Mouse (Mus musculus) frontal cortex, postnatal 25 days (tissue): ENCODE data around the gene Gpc2.
A peak's percentile ranks its signal among the peaks of the same experiment; 100 is the strongest.

Experiments
- DNase-seq, 2 experiments: peaks; one replicate each; pipeline ENCODE4 v3.0.0; 2022; ENCODE audit warnings: low spot score in 2 of 2

The Gpc2 gene

DNA sequence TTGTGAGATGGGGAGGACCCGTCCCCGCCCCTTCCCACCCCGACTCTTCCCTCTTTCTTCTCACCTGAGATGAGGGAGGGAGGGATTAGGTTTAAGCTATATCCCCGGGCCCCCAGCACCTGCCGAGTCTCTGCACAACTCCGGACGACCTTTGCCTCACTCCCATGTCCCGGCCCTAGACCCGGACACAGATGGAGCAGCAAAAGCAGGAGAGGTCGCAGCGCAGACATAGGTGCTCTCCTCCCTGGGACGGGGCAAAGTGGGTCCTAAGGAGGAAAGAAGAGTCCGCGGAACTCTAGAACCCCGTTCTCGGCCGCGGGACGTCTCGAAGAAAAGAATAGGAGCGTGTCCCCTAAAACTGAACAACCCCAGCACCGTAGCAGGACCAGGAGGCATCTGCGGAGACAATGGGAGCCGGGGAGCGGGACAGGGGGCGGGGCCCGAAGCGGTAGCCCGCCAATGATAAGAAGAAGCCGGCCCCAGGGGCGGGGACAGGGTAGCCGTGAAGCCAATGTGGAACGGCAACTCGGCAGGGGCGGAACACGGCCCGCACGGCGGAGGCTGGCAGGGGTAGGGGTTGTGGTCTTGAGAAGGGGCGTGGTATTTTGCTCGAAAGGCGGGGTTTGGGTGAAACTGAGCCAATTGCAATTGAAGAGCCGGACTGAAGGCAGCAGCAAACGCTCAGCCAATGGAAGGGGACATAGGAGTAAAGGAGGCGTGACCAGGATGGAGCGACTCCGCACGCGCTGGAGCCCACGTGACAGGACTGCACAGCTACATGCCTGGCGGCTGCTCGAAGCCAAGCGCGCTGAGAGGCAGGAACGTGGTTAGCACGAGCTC, at the start of gene Gpc2, which contains the start of the genes Gm43720 and Stag3:
Gpc2 (minus strand) TSS at position 421 of the 840 bp plus-strand sequence.
Gm43720 (minus strand) TSS at position 374 of the 840 bp plus-strand sequence.
Stag3 (plus strand) TSS at position 656 of the 840 bp plus-strand sequence.
- peak in 1 of 2 experiments; percentile 54 for DNase-seq

DNA sequence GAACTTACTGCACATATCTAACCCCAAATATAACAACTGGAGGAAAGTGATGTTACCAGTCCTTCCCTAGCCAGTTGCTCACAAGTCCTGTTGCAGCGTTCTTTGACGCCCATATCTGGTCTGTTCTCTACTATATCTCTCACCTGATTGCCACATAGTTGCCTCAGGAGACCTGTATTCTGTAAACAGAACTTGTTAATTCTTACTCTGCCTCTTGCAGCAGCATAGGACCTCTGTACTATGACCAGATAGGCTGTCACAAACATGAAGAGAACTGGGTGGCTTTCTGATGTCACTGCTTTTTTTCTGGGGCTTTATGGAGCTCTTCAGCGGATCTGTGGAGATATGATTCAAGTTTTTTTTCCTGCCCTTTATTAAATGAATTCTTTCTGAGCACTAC, 33.0 kb upstream of the Gpc2 start:
- DNase-seq = no peak

DNA sequence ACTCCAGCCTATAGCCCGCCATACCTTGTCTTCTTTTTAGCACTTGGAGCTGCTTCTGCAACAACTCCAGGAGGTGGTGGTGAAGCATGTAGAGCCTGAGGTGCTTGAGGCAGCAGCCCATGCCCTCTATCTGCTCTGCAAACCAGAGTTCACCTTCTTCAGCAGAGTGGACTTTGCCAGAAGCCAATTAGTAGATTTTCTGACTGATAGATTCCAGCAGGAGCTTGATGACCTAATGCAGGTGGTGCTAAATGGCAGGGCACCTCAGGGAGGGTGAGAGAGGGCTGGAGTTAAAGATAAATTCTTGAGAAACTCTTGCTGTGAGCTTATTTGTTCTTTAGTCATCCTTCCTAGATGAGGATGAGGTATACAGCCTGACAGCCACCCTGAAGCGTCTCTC, 19.8 kb upstream of the Gpc2 start:
- DNase-seq = no peak

DNA sequence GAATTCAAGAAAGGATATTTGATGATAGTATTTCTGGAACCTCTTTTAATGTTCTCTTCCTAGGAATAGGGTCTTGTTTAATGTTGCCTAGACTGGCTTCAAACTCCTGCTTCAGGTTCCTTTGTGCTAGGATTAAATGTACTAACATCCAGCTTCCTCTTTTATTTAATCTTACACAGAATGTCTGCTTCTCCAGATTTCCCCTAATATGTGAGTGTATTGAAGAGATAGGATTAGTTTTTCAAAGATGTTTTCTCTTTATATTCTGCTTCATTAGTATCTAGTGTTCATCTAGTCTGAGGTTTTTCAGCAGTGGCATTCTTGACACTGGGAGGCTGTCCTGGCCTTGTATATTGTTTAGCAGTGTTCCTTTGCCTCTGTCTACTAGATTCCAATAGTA, 14.4 kb upstream of the Gpc2 start:
- no peak for DNase-seq

DNA sequence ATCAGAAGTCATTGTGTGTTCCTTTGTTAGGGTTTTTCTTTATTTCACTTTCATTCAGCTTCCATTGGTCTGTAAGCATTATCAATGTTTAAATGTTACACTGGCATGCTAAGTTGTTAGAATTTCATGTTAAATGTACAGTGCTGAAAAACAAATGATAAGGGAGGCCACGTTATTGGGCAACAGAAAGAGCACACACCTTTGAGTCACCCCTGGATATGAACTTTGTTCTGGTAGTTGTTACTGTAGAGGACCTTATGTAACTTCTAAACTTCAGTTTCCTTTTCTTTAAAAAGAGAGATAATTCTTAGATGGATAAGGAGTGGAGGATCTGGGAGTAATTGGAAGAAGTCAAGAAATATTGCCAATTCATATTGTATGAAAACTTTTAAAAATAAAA, 11.8 kb upstream of the Gpc2 start:
- no peak for DNase-seq

DNA sequence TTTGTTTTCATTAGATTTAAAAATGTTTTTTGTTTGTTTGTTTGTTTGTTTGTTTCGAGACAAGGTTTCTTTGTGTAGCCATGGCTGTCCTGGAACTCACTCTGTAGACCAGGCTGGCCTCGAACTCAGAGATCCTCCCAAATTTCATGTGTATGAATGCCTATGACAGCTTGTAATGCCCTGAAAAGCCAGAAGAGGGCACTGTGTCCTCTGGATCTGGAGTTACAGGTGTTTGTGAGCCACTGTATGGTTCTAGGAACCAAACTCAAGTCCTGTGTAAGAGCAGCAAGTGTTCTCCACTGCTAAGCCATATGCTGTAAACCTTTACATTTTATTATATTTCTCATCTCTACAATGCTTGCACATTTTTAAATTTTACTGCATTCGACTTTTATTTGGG, 8.1 kb upstream of the Gpc2 start:
- DNase-seq = no peak

DNA sequence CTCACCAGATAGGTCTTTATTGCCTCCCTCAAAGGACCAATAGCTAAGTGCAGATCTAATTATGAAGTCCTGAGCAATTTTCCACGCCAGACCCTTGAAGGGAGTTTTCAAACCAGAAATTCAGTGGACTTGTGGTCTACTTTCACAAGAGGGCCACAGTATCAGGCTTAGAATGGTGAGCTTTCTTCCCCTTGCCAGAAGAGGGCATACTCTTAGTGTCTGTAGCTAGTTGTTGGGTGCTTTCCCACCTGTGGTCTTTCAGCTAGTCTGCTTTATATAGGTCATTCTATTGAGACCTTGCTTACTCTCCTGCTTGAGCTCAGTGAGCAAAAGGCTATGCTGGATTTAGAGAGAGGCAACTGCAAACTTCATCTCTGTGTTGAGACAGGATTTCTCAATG, 3.7 kb upstream of the Gpc2 start:
- DNase-seq = no peak

DNA sequence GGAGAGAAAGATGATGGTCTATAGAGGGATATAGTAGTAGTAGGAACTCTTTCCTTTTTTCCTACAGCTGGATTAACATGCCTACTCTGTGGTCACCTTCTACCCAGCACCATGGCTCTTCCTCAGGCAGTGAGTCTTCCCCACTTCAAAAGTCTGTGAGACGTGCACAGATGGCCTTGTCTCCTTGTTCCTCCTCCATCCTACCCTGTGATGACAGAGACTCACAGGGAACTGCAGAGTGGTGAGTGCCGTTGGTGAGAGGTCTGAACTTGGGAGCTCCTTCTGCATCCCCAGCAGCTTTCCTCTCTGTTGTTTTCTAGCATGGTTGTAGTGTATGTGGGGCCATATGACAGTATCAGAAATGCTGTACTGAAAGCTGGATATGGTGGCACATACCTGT, 2.0 kb upstream of the Gpc2 start:
- no peak for DNase-seq

DNA sequence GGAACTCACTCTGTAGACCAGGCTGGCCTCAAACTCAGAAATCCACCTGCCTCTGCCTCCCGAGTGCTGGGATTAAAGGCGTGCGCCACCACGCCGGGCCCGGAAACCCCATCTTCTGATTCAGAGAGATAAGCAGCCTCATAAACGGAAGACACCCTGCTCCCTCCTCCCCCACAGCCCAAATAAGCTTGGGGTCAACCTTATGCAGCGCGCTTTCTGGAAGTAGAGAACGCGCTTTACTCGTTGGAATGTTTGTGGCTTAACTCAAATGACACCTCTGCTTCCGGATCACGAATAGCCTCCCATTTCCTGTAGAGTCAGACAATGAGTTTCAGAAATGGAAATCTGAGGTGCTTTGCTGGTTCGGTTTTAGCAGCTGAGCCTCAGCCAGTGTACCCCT, 1.0 kb upstream of the Gpc2 start:
- no peak for DNase-seq

DNA sequence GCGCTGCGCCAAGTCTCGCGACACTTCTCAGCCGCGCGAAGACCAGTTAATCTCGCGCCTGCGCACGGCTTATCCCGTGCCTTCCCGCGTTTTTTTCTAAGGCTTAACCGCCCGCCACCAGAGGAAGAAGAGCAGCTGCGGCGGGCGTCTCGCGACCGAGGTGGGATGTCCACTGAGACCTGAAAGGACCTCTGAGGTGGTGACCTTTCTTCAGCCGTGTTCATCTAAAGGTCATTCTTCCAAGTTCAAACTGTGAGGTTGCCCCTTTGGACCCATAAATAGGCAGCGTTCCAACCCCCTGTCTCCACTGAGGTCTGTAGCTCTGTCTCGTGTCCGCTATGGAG, 592 bp upstream of the Gpc2 start:
- DNase-seq = no peak

DNA sequence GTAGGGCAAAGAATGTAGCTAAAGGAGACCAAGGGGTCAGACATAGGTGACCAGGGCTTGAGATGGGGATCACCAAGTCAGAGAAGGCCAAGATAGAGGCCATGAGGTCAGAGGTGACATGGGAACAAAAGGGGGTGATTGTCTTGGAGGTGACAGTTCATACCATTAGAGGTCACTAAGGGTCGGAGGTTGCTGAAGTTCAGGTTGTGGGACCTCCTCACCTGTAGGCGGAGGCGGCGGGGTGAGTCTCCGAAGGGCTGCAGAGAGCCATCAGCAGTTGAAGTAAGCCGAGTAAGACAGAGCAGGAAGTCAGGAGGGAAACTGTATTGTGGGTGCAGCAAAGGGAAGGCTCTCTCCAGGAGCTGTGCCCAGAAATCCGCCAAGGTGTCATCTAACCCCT, 1.8 kb downstream of the Gpc2 start:
- DNase-seq = no peak

DNA sequence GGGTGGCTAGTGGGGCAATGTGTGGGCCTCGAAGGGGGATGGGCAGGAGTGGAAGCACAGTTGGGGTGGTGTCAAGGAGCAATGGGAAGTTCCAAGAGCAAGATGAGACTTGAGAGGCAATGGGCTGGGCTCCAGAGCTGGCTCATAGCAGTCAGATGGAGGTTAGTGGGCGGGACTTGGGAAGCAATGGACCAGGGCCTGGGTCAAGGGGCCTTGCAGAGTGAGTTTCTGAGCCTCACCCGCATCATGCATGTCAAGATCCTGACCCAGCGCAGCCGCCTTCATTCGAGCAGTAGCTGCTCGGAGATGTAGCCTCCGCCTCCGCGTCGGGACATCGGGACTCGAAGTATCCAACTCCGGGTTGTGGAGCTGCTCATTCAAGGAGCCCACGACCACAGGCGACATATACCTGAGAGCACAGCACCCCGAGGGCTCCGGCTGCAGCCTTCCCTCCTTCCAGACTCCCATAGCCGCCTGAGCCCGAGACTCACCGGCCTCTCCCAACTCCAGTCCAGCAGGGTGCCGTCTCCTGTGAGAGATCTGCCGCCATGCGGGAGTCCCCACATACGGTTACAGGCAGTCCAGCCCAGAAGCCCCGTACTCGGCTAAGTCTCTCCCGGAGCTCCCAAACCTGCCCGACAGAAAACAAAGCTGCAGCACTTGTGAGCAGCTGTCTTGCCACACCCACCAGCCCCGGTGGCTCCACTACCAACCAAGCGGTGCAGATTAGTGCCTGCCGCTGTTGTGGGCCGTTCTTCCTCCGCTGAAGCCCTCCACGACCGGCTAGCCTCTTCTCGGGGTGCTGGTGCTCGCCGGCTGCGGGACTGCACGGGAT, 4.4 kb downstream of the Gpc2 start:
- DNase-seq = no peak

DNA sequence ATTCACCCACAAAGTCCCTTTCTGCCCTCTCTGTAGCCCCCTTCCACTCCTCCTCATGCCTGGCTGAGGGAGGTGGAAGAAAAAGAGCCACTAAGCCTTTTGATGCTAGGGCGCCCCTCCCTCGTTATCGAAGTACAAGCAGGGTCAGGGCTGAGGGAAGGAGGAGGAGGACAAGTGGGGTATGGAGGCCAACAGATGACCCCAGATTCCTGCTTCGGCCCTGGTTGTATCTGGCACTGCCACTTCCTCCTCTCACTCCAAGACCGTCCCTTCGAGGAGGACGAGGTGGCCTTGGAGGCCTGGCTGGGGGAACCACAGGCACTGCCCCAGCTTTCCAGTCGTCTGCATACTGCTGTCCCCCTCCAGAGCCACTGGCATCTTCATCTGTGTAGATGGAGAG, 5.6 kb downstream of the Gpc2 start:
- DNase-seq = no peak

DNA sequence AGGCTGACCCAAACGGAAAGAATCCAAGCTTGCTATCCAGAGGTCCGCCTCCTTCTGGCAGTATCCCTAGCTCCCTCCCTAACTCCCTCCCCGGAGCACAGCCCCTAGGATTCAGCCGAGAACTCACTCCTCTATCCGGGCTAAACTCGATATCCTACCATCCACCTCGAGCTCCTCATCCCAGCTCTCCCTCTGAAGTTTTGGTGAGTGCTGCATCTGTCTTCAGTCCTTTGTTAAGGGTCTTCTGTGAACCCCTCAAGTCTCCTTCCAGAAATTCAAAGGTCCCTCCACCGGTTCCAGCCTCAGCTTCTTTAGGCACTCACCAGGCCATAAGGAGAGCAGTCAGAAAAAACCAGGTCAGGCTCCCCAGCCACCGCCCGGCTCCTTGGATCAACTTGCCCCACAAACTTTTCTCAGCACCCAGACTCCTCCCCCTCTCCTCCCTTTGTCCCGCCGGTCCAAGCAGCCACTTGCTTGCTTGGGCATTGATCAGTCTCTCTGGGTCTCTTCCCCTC, 7.3 kb downstream of the Gpc2 start, which contains the start of gene Gal3st4:
Gal3st4 (minus strand) TSS at position 432 of the 515 bp plus-strand sequence.
- DNase-seq = no peak

DNA sequence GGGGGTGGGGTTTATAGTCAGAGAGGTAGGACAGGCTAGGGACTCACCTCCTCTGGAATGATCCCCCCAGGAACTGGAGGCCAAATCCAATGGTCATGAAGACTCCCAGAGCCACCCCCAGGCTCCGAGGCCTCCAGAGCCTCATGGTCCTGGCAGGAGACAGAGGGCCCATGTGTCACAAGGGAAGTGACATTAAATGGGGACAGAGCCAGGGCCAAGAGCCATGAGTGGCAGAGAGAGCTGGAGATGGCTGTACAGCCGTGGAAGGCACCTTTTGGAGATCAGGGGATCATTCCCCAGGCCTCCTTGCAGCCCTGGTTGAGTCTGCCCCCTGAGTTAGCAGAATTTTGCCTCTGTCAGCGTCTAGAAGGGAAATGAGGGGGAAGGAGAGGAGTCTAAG, 8.6 kb downstream of the Gpc2 start:
- DNase-seq = no peak

DNA sequence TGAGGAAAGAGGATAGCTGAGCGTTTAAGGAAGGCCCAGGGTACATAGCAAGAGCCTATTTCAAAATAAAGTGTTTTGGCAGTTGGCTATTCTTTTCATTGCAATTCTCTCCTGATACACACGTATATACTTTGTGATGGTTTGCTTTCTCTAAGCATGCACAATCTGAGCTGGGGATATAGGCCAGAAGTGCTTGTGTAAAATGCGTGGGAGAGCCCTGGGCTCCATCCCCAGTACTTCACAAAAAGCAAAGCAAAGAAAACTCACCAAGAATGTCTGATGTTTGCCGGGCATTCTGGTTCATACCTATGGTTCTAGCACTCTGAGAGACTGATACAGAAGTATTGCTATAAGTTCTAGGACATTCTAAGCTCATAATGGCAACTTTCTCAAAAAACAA, 10.8 kb downstream of the Gpc2 start:
- no peak for DNase-seq

DNA sequence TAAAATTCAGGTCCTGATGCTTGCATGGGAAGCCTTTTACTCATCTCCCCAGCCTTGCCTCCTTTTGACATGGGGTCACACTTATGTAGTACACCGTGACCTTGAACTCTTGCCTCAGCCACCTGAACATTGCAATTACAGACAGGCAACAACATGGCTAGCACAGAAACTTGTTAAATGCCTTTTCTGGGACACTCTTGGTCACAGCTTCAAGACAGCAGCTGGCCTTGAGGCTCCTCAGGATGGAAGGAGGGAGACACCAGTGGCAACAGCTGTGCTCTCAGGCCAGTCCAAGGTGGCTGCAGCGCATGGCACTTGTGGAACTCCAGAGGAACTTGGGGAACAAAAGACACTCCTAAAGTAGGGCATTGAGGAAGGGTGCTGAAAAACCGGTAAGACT, 12.7 kb downstream of the Gpc2 start:
- no peak for DNase-seq

DNA sequence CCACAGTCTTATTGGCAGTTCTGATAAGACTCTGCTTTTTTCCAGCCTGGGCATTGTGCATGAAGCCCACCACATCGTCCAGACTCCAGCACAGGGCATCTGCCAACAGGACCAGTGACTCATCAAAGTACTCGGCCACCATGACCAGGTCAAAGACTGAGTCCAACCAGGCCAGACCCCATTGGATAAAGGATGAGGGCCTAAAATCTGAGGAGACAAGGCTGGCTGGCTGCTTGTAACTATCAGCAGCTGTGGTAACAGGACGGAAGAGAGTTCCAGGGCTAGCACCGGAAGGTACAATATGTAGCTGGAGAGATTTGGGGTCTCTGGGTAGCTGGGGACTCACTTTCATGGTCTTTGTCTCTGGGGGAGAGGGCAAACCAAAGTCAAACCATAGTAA, 14.1 kb downstream of the Gpc2 start:
- no peak for DNase-seq

DNA sequence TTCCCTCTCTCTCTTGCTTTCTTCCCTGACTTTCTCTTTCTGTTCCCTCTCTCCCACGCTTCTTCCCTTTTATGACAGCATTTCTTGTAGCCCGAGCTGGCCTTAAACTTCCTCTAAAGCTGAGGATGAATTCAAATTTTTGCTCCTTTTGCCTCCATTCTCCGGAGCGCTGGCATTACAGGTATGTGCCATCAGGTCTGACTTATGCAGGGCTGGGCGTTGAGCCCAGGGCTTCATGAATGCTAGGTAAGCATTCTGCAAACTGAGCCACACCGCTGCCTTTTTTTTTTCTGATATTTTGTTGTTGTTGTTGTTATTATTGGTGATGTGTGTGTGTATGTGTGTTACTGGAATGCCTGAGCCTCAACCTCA, 15.6 kb downstream of the Gpc2 start:
- DNase-seq = no peak

DNA sequence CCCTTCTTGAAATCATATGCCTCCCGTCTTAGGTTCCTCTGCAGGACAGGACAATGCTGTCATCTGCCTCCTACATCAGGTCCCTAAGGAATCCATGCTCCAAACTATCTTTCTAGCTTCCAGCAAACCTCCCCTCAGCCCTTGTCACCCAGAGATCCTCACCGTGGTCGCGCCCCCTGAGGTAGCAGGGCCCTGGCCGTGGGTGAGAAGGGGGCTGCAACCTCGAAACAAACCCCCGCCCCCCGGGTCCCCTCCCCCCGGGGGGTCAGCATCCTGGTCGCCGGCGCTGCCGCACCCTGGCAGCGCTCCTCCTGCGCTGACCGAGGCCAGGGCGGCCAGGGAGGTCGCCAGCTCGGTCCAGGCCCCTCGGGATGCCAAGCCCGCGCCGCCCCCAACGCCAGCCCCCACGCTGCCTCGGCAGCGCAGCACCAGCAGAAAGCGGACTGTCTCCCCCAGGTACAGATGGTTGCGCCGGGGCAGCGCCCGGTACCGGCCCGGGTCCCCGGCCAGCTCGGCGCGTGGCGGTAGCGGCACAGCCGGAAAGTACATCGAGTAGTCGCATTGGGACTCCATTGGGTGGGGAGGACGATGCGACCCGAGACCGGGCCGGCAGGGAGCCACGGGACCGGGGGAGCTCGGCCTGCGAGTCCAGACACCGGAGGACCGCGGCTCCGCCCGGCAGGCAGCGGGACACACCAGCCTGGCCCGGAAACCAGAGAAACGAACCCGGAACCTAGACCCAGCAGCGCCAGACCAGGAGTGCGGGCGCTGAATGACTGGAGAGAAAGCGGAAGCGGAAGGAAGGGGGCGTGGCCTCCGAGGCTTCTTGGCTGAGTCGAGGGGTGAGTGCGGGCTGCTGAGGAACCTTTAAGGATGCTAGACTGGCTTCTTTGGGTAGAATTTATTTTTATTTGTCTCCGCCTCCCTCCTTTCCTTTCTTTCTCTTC, 16.3 kb downstream of the Gpc2 start, which contains the start of gene BC037034:
BC037034 (minus strand) TSS at position 774 of the 947 bp plus-strand sequence.
- peak; percentile 80 to 90 for DNase-seq

DNA sequence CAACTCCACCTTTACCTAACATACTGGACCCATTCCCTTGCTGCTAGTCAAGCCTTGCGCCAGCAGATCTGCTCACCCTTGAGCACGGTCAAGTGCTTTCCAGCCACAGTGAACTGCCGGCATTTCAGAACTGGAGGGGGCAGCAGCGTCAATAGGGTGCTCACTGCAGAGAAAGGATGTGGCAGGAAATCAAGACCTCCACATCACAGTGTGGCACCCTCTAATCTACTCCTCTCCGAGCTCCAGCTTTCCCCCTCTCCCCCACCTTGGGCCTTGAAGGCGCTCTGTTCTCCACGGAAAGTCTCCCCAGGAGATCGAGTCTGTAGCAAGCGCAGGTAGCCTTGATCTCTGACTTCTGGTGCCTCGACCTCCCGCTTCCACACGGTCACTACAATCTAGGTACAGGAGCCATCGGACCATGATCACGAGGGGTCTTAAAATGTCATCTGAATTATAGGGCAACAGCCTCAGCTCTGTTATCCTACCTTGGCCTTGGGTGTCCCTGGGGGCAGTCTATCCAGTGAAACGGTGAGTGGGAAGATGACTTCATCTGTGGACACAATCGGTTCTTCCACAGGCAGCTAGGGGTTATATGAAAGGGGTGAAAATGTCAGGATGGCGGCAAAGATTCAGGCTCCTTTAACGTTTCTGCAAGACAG, 17.1 kb downstream of the Gpc2 start:
- DNase-seq = no peak
